Mouse (Mus musculus) cerebellum, postnatal 36 days (tissue): ENCODE data around the gene Gm17359.
"Not testable (repeated sequence)": the region's sequence is repeated elsewhere in the genome, so short reads cannot be mapped to it uniquely, and the experiment has no call there.

Experiments
- DNase-seq, 2 experiments: peaks; one replicate each; pipeline ENCODE4 v3.0.0; 2021 to 2022; ENCODE audit warnings: mixed read lengths in 2 of 2

Gm17359 gene

DNA sequence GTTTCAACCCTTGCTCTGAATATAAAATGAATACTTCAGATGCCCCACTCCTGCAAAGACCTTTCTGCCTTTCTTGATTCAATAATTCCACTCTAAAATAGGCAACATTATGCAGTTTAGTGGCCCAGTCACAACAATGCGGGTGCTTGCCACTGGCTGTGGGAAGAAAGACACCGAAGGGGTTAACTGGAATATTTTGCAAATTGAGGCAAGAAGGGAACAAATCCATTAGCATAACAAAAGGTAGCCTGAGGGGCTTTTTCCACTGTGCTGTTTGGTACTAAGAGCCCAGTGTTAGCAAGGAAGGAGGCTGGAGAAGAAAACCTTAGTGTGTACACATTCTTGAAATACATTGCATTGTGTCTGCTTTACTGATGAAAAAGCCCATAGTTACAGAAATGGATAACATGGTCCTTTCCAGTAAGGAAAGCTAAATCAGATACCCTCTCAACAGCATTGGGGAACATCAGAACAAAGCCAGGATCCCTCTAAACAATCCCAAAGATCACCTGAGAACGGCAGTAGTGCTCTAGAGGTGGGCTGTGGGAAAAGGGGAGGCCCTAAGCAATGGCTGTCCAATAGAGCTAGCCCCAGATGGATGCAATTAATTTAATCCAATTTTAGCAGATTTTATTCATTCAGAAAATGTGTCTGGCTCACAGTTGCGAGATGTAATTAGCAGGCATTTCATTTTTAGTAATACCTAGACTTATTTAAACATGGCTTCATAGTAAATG, 80.7 kb downstream of the Gm17359 start:
- no peak for DNase-seq

DNA sequence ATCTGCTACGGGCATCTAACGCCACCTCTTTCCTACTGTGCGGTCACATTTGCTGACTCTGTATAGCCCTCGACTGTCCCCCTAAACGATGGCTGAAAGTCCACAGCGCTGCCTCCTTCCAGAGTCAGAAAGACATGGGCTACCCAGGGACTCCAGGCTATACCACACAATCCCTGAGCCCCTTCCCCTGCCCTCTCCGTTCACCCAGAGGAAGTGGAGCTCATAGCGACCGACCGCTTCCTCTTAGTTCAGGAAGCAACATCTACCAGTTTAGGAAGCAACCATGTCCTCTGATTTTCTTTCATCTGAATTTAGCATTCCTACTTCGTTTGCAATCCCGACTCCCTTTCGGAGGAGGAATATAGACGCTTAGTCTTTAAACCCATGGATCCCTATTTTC, 82.5 kb downstream of the Gm17359 start:
- no peak for DNase-seq

DNA sequence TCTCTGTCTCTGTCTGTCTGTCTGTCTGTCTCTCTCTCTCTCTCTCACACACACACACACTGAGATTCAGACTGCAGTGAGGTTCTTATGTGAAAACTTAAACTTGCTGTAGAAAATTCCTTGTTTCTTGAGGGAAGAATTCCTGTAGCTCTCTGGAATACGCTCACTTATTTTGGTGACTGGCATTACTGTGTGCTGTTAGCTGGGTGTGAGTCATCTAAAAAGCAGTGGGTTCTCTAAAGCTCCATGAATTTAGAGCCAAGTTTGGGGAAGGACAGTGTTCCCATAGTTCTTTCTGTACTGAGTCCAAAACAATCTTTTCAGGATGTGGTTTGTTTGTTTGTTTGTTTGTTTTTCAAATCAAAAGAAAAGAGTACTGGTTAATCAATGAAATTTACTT, 89.0 kb downstream of the Gm17359 start:
- no peak for DNase-seq

DNA sequence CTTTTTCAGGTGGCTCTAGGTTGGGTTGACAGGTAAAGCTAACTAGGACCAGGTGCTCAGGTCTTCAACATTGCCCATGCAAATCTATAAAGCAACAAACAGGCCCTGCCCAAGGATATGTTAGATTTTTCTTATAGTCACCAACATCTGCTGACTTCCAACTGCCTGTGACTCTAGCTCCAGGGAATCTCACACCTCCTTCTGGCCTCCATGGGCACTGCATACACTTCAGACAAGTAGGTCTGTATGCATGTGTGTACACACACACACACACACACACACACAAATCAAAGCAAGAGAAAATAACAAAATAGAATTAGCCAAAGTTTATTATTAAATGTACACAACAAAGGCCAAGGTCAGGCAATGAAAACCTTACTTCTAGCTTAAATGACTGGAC, 97.1 kb downstream of the Gm17359 start:
- no peak for DNase-seq

DNA sequence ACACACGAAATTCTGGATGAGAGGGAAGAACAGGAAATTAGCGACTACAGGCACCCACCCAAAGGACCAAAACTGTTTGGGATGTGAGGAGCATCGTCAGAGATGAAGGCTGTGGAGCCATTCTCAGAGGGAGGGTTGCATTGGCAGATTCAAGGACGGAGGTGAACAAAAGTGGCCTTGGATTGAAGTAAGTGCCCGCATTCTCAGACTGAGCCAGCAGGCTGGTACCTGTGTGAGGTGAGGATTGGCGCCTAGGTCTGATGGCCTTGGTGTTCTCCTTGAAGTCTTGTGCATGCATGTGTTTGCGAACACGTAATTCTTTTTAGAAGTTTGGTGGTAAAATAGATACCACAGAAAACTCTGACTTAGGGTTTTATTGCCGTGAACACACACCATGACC, 98.0 kb downstream of the Gm17359 start:
- no peak for DNase-seq

DNA sequence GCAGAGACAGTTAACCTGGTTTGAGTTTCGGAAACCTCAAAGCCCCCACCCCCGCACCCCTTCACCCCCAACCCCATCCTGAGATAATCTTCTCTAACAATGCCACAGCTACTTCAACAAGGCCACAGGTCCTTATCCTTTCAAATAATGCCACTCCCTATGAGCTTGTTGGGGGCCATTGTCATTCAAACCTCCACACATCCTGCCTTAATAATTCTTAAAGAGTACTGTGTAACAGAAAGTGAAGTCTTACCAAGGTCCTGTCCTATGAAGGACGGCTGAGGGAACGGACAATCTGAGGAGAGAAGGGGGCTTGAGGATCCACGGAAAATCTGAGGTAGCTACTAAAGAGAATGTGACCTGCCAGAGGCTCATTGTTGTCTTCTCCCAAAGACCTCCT, 98.5 kb downstream of the Gm17359 start:
- DNase-seq: no peak

DNA sequence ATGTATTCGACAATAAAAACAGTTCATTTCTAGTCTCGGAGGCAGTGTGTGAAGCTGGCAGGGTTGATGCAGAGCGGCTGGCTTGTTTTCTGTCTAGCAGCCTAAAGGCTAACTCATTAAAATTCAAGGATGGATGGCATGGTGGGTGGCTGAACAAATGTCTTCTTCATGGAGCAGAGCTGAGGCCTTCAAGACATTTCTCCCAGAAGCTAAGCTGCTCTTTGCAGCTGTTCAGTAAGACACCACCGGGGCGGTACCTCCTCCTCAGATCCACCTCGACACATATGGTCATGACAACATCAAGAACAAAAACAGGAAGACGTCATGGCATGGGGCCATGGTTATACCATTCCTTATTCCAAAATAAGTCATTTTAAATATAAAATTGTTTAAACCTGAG, 99.7 kb downstream of the Gm17359 start:
- no peak for DNase-seq

DNA sequence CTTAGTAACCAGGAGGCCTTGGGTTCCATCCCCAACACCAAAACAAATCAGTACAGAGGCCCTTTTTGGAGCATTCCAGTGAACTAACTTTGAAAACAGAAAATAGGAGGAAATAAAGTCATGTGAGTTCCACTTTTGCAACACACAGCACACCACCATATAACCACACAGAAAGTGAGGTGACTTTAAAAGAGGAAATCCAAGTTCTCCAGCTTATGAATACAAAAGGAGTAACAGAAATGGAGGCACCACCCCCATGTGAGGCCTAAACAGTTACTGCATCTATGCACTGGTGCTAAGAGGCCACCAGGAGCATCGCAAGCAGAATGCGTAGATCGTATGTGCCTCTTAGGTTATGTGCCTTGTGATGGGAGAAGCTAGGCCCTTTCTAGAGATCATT, 101.8 kb downstream of the Gm17359 start:
- DNase-seq: no peak

DNA sequence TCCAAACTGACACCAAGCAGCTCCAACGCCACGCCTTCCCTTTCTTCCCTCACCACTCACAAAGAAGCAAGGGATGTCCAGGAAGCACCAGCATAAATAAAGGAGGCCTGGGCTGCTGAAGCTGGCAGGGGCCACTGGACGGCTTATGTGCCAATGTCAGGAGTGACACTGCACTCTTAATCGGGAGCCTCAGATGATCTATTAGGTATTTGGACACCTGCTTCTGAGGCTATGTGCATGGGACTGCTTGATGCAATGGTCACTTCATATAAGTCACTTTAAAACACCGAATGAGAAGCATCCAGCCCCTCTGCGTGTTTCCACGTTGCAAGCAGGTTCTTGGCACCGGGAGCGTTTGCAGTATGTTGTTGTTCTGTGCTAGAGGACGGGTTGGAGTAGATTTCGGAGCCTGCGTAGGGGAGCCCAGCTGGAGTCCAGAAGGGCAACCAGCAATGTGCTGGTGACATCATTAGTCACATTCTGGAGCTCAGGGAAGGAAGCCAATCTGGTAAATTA, 104.6 kb downstream of the Gm17359 start:
- DNase-seq: peak; percentile 75 to 81

DNA sequence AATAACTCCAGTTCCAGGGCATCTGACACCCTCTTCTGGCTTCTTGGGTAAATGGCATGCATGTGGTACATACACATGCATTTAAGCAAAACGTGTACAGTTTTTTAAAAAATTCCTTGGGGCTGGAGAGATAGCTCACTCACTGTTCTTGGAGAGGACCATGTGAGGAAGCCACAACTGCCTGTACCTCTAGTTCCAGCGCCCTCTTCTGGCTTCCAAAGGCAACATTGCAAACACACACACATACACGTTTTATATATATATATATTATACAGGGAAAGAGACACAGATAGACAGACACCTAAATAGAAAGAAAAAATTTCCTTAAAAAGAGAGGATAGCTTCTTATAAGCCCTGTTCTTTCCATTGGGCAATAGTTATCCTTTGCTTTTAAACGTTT, 107.4 kb downstream of the Gm17359 start:
- DNase-seq: no peak

DNA sequence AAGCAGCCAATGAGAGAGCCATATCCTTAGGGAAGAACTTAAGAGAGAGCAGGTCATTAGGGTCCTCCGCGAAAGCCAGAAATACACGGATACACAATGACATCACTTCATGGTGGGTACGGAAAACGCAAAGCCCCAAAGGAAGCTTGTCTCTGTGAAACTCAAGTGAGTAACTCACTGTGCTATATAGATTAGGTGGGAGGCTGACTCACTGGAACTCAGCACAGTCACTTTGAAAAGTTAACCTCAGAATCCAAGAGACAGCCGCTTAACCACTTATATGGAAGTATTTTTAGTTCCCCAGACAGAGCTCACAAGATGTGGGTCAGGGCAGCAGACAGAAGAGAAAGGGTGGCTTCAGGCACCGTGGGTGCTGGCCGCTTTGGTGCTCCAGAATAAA, 108.6 kb downstream of the Gm17359 start:
- no peak for DNase-seq

DNA sequence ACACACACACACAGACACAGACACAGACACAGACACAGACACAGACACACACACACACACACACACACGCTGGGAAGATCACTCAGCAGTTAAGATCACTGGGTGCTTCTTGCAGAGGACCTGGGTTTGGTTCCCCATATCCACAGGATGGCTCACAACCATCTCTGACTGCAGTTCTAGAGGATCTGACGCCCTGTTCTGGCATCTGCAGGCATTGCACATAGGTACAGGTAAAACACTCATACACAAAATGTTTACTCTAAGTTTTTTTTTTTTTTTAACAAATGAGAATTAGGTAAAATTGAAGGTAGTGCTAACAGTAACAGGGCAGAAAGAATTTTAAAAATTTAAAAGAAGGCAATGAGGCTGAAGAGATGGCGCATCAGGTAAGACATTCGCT, 109.7 kb downstream of the Gm17359 start:
- no peak for DNase-seq

DNA sequence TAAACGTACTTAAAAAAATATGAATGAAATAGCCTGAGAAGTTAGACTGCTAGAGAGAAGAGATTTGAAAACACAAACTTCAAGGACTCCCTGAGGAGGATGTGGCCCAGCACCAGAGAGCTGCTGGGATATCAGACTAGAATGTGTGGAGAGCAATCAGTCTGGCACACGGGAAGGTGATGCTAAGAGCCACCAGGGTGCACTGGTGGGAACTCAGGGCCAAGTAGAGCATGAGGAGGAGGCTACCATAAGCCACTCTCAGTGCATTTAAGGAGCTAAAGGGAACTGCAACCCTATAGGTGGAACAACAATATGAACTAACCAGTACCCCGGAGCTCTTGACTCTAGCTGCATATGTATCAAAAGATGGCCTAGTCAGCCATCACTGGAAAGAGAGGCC, 110.2 kb downstream of the Gm17359 start:
- DNase-seq: not testable (repeated sequence)

DNA sequence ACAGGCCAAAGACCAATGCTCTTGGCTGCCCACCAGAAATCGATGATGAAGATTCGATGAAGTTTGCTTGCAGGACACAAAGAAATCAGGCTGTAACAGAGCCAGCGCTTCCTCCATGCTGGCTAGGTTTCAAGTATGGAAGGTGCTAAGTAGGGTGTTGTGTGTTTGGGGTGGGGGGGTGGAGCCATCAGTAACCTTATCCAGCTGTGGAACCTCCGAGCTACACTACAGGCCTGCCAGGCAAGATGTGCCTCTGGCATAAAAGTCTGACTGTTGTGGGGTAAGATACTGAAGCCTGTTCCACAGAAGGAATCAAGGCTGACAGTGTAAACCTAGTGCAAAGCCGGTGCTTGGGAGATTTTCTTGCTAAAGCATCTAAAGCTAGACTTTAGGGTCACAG, 112.0 kb downstream of the Gm17359 start:
- DNase-seq: no peak

DNA sequence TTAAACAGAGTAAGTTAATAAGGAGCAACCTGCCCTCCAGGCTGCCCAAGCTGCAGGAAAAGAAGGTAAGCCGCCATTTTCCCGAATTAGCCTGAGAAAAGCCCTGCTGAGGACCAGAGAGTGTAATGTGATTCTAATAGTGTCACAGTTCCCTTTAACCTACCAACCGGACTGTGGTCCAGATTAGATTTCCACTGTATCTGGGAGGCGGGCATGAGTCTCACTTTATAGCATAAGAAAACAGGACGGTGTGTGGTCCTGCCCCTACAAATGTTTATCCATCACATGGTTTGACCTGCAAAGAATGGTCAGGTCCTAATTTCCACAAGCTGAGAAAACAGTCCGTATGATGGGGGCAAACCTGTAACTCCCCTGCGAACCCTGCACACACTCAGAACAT, 112.9 kb downstream of the Gm17359 start:
- no peak for DNase-seq

DNA sequence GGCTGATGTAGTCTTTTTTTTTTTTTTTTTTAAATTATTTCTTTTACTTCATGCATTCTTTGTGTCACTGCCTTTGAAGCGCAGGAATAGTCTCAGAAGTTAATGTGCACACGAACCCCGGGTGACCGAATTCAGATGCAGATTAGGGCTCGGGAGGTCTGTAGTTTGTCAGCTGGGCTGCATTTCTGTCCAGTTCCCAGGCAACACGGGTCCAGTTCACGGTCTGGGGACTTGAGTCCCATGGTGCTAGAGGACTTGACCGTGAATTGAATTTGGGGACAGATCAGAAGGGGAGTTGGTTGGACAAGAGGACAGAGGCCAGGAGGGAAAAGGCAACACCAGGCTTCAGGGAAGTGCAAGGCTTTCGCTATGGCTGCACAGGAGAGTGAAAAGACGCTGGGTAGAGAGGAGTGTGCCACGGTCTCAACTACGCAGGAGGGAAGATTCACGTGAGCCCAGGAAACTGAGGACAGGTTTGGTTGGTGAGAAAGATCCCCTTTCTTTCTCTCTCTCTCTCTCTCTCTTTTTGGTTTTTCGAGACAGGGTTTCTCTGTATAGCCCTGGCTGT, 116.3 kb downstream of the Gm17359 start:
- no peak for DNase-seq

DNA sequence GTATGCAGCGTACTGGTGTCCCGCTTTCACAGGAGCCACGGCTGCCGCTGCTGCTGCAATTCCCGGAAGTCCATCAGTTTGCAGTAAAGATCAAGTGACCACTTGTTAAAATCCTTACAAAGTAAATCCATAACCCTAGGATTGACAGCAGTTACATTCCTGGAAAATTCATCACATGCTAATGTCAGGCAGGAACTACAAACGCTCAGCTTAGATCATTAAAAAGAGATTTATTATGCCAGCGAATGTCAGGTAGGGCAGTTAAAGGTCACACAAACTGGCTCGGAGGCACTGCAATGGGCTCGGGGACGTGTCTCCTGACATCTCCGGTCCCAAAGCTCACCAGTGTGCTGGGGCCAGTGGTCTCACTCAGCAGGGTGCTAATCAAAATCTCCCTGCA, 119.3 kb downstream of the Gm17359 start:
- no peak for DNase-seq

DNA sequence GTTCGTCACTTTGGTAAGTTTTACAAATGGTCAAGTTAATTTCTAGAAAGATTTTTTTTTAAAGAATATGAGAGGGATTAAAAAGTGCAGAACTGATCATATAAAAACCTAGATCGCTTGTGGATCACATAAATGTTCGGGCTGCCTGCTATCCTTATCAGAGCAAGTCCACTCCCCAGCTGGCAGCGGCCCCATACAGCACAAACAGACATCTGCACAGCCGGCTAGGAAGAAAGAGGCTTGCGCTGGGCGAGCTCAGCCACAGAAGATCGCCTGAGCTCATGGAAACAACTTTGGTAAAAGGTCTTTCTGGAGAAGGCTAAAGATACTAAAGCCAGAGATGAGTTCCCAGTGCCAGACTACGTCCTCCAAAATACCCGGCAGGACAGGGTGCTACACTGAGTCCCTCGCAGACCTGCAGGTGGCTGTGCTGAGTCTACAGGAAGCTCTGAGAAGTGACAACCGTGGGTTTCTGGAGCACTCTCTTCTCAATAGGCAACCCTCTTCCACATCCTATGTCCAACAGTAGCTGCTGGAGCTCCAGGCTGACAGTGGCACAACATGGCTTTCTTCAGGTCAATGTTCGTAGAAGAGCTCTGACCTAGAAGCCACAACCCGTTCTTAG, 122.3 kb downstream of the Gm17359 start:
- DNase-seq: no peak

DNA sequence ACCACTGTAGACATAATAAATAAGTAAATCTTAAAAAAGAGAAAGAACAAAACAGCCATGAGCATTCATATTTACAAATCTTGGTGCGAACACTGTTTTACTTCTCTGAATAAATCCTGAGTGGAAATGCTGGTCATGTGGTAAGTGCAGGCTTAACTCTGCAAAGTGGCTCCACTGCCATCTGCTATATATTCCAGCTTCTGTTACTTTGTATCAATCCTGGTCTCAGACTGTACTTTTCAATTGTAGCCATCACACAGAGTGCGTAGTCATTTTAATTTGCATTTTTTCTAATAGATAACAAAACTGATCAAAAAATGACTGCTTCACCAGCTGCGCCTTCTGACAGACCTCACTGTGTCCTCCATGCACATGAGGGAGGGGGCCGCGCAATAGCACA, 133.0 kb downstream of the Gm17359 start:
- DNase-seq: no peak

DNA sequence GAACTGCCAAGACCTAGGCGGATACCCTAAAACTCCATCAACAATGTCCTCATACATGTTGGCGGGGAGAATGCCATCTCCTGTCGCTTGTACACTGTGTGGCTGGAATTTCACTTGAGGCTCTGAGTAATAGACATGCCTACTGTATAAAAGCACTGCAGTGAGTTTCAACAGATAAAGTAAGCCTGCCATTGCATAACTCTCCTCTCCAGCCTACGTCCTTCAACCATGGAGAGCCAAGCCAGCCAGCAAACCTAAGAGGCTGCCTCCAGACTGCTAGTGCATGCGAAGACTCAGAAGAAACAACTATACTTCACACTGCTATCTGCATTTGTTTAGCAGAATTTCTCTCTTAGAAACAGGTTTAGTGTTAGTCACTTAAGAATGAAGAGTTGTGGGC, 135.9 kb downstream of the Gm17359 start:
- DNase-seq: no peak

DNA sequence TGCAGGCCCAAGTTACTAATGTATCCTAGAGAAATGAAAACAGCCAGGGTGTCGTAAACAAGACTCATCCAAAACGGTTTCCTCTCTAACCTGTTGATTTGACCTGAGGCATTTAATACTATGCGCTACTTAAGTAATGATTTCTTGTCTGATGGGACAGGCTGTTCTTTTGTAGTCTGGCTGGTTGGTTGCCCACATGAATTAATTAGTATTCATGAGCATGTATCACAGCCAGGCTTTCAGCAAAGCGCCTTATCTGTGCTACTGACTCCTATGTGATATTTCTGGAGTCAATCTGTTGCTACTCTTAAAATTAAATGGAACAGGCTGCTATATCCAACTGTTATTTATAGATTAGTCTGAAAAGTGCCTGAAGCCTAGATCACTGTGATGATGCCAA, 138.4 kb downstream of the Gm17359 start:
- peak in 1 of 2 experiments; percentile 21 for DNase-seq

DNA sequence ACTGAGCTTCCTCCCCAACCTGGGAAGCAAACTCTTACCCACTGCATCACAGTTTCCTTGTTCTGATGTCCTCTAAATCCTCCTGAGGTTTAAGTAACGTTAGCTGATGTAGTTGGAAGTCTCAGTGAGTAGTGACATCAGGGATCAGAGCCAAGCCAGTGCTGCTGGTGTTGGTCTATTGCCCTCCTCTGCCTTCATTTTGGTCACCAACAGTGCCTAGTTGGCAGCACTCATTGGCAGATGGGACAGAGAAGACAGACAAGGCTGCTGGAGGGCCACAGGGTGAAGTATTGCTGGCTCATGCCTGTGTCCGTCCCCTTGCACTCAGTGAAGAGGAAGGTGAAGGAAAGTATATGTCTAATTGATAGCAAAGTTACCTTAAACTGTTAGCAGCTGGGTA, 139.5 kb downstream of the Gm17359 start:
- peak; percentile 41 to 44 for DNase-seq

DNA sequence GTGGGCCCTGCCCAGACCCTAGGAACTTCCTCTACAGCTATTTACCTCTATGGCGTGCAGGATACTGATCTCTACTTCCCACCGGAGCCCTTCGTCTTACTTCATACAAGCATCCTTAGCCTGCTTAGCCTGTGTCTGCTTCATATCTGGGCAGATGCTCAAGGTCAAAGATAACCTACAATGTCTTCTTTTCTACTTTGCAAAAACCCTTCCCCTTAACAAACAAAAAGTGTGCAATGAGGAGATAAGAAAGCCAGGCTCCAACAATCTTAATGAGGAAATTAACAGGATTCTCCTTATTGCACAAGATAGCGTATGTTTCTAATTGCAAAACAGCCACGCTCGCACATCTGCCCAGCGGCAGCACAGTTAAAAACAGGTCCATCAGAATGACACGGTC, 141.9 kb downstream of the Gm17359 start:
- DNase-seq: no peak

DNA sequence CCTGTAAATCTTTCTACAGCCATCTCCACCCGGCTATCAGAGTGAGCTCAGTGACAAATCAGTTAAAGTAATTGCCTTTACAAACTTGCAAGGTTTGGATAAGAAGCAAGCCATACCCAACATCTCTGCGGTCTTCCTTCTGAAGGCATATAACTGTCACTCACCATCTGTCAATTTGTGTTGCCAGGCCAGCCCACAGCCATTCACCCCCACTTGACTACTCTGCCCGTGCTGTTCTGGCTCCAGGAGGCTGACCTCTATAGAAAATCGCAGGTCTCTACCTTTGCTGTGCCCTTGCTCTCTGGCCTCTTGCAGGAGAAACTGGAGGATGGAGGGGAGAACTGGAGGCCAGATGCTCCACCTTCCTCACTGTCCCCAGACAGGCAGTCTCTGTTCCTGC, 142.4 kb downstream of the Gm17359 start:
- DNase-seq: no peak
